Mouse (Mus musculus) liver, postnatal 0 days (tissue): ENCODE results near the gene Slc24a4. TPM values are rescaled to one million over a fixed set of nuclear protein-coding genes. Genes with fewer than 3 reads are reported as not detected.

Experiments
- ATAC-seq: fragments of 200-750 bp; cut with Nextera tagmentation; 2 replicates; pipeline ENCODE4 v1.8.0; 2017; ENCODE audit warnings: mild to moderate bottlenecking, moderate library complexity
- DNase-seq: peaks from one replicate; pipeline ENCODE4 v3.0.0-alpha.2; 2016
- H3K27ac ChIP-seq: fragments of 300-500 bp; sonication (generic); 2 replicates; pipeline ENCODE4 v1.5.1; 2014; ENCODE audit warnings: antibody characterized with exemption, moderate library complexity, mild to moderate bottlenecking, low read depth
- H3K27me3 ChIP-seq: fragments of 300-500 bp; sonication (generic); 2 replicates; pipeline ENCODE4 v1.6.1; 2014; ENCODE audit warnings: low read length, control low read depth, mixed read lengths; ENCODE audit not compliant: insufficient read depth
- H3K36me3 ChIP-seq: fragments of 300-500 bp; sonication (generic); replicated peaks from 2 replicates; pipeline ENCODE4 v1.6.1; 2014; ENCODE audit warnings: mild to moderate bottlenecking, control low read depth, low read length, moderate library complexity, mixed read lengths; ENCODE audit not compliant: insufficient read depth
- H3K4me1 ChIP-seq: fragments of 300-500 bp; sonication (generic); 2 replicates; pipeline ENCODE4 v1.6.1; 2014; ENCODE audit warnings: antibody characterized with exemption, mild to moderate bottlenecking, control low read depth; ENCODE audit not compliant: insufficient read depth
- H3K4me2 ChIP-seq: fragments of 300-500 bp; sonication (generic); 2 replicates; pipeline ENCODE4 v1.6.1; 2014; ENCODE audit warnings: low read depth, mild to moderate bottlenecking, low read length, moderate library complexity, mixed read lengths
- H3K4me3 ChIP-seq: fragments of 300-500 bp; sonication (generic); 2 replicates; pipeline ENCODE4 v1.5.1; 2014; ENCODE audit warnings: low read depth, low read length
- H3K9ac ChIP-seq: fragments of 300-500 bp; sonication (generic); replicated peaks from 2 replicates; pipeline ENCODE4 v1.6.1; 2014; ENCODE audit warnings: mild to moderate bottlenecking, moderate library complexity
- H3K9me3 ChIP-seq: fragments of 300-500 bp; sonication (generic); 2 replicates; pipeline ENCODE4 v1.6.1; 2016; ENCODE audit warnings: mild to moderate bottlenecking, control low read depth, low read length, mixed read lengths
- CTCF ChIP-seq: sonication (generic); IDR thresholded peaks from 2 replicates; pipeline ENCODE4 v1.5.1; 2016; ENCODE audit warnings: antibody characterized with exemption, low read depth
- EP300 ChIP-seq: IDR thresholded peaks from 2 replicates; pipeline ENCODE4 v1.6.1; 2016; ENCODE audit warnings: antibody characterized with exemption, low read depth, mild to moderate bottlenecking
- WGBS: fragments of 180-500 bp; shearing (Covaris S2); extraction: QIAGEN DNeasy Blood & Tissue Kit; methylation state at CpG from one replicate; pipeline ENCODE4 v1.1.7; 2014; ENCODE audit not compliant: insufficient replicate concordance; 5-methylcytosine and 5-hydroxymethylcytosine counted together
- polyA plus RNA-seq: library from polyadenylated mRNA; unstranded; fragments of >200 nt; fragmentation: Nextera tagmentation; extraction: Ambion mirVana; gene quantifications from 2 replicates; pipeline ENCODE4 v1.2.1, GENCODE M21; 2015

Slc24a4 gene
- polyA plus RNA-seq, 1 experiment from 2014 or later = 0.08 TPM

GRCm38 (mm10) chr12:102287904-102288602 is 159.5 kb downstream of the Slc24a4 start:
- Histone ChIP-seq H3K9ac (no peak overlapping the region), H3K9me3 (no peaks in the 10 kb centered on the region), H3K4me2 (no peak overlapping the region), H3K4me1 (peaks cover 73% of the 10 kb centered on the region), H3K27me3 (no peaks in the 10 kb centered on the region), H3K36me3 (0 out of 2 replicates have a peak, but pooled peaks cover 3% of the 10 kb centered on the region), H3K4me3 (no peak overlapping the region), H3K27ac (peak overlapping the region; percentile 25; the same call in 1 of the 2 replicates)
- TF ChIP-seq CTCF (no peak), EP300 (no peak)
- no peak for ATAC-seq
- DNase-seq = no peak
- WGBS = 40% methylated on average over 6 of the region's 6 CpGs

GRCm38 (mm10) chr12:102288846-102289245 is 160.3 kb downstream of the Slc24a4 start:
- ATAC-seq = no peak
- H3K4me2 ChIP-seq = no peak overlapping the region
- peaks cover 72% of the 10 kb centered on the region for H3K4me1 ChIP-seq
- WGBS = 49% methylated on average over 2 of the region's 2 CpGs
- DNase-seq = no peak
- no peak overlapping the region for H3K27ac ChIP-seq
- H3K9me3 ChIP-seq = no peaks in the 10 kb centered on the region
- H3K9ac ChIP-seq = no peak overlapping the region
- TF ChIP-seq EP300 (no peak), CTCF (no peak)
- H3K36me3 ChIP-seq = 0 out of 2 replicates have a peak, but pooled peaks cover 3% of the 10 kb centered on the region
- H3K27me3 ChIP-seq = no peaks in the 10 kb centered on the region
- H3K4me3 ChIP-seq = no peak overlapping the region

GRCm38 (mm10) chr12:102289568-102289967 is 161.0 kb downstream of the Slc24a4 start:
- no peak overlapping the region for H3K4me3 ChIP-seq
- no peaks in the 10 kb centered on the region for H3K27me3 ChIP-seq
- WGBS = 95% methylated on average over 1 of the region's 1 CpGs
- H3K9me3 ChIP-seq = no peaks in the 10 kb centered on the region
- DNase-seq (no peak), ATAC-seq (no peak)
- H3K9ac ChIP-seq = no peak overlapping the region
- H3K27ac ChIP-seq = no peak overlapping the region
- H3K4me1 ChIP-seq = peaks cover 66% of the 10 kb centered on the region
- TF ChIP-seq CTCF (no peak), EP300 (no peak)
- H3K36me3 ChIP-seq = 0 out of 2 replicates have a peak, but pooled peaks cover 3% of the 10 kb centered on the region
- H3K4me2 ChIP-seq = no peak overlapping the region

GRCm38 (mm10) chr12:102290662-102291061 is 162.1 kb downstream of the Slc24a4 start:
- H3K27me3 ChIP-seq = no peaks in the 10 kb centered on the region
- no peak overlapping the region for H3K9ac ChIP-seq
- no peak for TF ChIP-seq EP300
- TF ChIP-seq CTCF = no peak
- peaks cover 55% of the 10 kb centered on the region for H3K4me1 ChIP-seq
- H3K36me3 ChIP-seq = 0 out of 2 replicates have a peak, but pooled peaks cover 3% of the 10 kb centered on the region
- WGBS = 70% methylated on average over 2 of the region's 2 CpGs
- no peak overlapping the region for H3K4me2 ChIP-seq
- DNase-seq (no peak), ATAC-seq (no peak)
- no peak overlapping the region for H3K27ac ChIP-seq
- no peak overlapping the region for H3K4me3 ChIP-seq
- no peaks in the 10 kb centered on the region for H3K9me3 ChIP-seq

GRCm38 (mm10) chr12:102291686-102292085 is 163.2 kb downstream of the Slc24a4 start:
- no peak overlapping the region for H3K4me2 ChIP-seq
- H3K4me3 ChIP-seq = no peak overlapping the region
- ATAC-seq = no peak
- H3K27me3 ChIP-seq = no peaks in the 10 kb centered on the region
- DNase-seq = no peak
- no peaks in the 10 kb centered on the region for H3K9me3 ChIP-seq
- H3K9ac ChIP-seq = no peak overlapping the region
- 0 out of 2 replicates have a peak, but pooled peaks cover 3% of the 10 kb centered on the region for H3K36me3 ChIP-seq
- peak overlapping the region; percentile 6; the same call in 1 of the 2 replicates for H3K27ac ChIP-seq
- peaks cover 49% of the 10 kb centered on the region for H3K4me1 ChIP-seq
- WGBS = 27% methylated on average over 6 of the region's 6 CpGs
- TF ChIP-seq CTCF (no peak), EP300 (no peak)

GRCm38 (mm10) chr12:102292501-102293215 is 164.1 kb downstream of the Slc24a4 start:
- Histone ChIP-seq H3K4me3 (no peak overlapping the region), H3K4me2 (no peak overlapping the region), H3K9ac (no peak overlapping the region), H3K36me3 (0 out of 2 replicates have a peak, but pooled peaks cover 3% of the 10 kb centered on the region), H3K27me3 (no peaks in the 10 kb centered on the region), H3K27ac (no peak overlapping the region), H3K4me1 (peaks cover 48% of the 10 kb centered on the region), H3K9me3 (no peaks in the 10 kb centered on the region)
- WGBS = 58% methylated on average over 7 of the region's 7 CpGs
- ATAC-seq = no peak
- DNase-seq = no peak
- no peak for TF ChIP-seq CTCF
